Mouse (Mus musculus) intestine, embryonic 15.5 days (tissue): ENCODE measurements around the gene Mcrip1. TPM values are rescaled to one million over a fixed set of nuclear protein-coding genes. Genes with fewer than 3 reads are reported as not detected.

Experiments used
- ATAC-seq: fragments of 200-750 bp; cut with Nextera tagmentation; 2 replicates; pipeline ENCODE4 v1.8.0; 2017; ENCODE audit warnings: moderate TSS enrichment, moderate library complexity
- H3K27ac ChIP-seq: fragments of 300-500 bp; sonication (generic); 2 replicates; pipeline ENCODE4 v1.5.1; 2015; ENCODE audit warnings: mild to moderate bottlenecking, inconsistent platforms
- H3K27me3 ChIP-seq: fragments of 300-500 bp; sonication (generic); replicated peaks from 2 replicates; pipeline ENCODE4 v1.6.1; 2015; ENCODE audit warnings: inconsistent platforms
- H3K36me3 ChIP-seq: fragments of 300-500 bp; sonication (generic); 2 replicates; pipeline ENCODE4 v1.6.1; 2015; ENCODE audit warnings: inconsistent platforms
- H3K4me1 ChIP-seq: fragments of 300-500 bp; sonication (generic); replicated peaks from 2 replicates; pipeline ENCODE4 v1.6.1; 2015; ENCODE audit warnings: inconsistent platforms
- H3K4me2 ChIP-seq: fragments of 300-500 bp; sonication (generic); replicated peaks from 2 replicates; pipeline ENCODE4 v1.6.1; 2015; ENCODE audit warnings: mild to moderate bottlenecking, inconsistent platforms
- H3K4me3 ChIP-seq: fragments of 300-500 bp; sonication (generic); replicated peaks from 2 replicates; pipeline ENCODE4 v1.5.1; 2015; ENCODE audit warnings: inconsistent platforms
- H3K9ac ChIP-seq: fragments of 300-500 bp; sonication (generic); 2 replicates; pipeline ENCODE4 v1.6.1; 2015; ENCODE audit warnings: inconsistent platforms
- H3K9me3 ChIP-seq: fragments of 300-500 bp; sonication (generic); 2 replicates; pipeline ENCODE4 v1.6.1; 2016; ENCODE audit warnings: inconsistent platforms
- WGBS: fragments of 180-500 bp; shearing (Covaris S2); methylation state at CpG from one replicate; pipeline ENCODE4 v1.1.7; 2015; 5-methylcytosine and 5-hydroxymethylcytosine counted together
- polyA plus RNA-seq: library from polyadenylated mRNA; unstranded; fragments of >200 nt; fragmentation: Nextera tagmentation; extraction: Ambion mirVana; gene quantifications from 2 replicates; pipeline ENCODE4 v1.2.1, GENCODE M21; 2015

Mcrip1 gene
- polyA plus RNA-seq, 1 experiment from 2014 or later, result 135 TPM

- peak; percentile 12; the same call in 1 of the 2 replicates for ATAC-seq
- whole genome bisulfite sequencing, result 60% methylated on average over 6 of the region's 6 CpGs
- Histone ChIP-seq H3K4me2 (no peak overlapping the region), H3K27ac (no peak overlapping the region), H3K4me3 (no peak overlapping the region), H3K27me3 (no peaks in the 10 kb centered on the region), H3K36me3 (peaks cover 16% of the 10 kb centered on the region; the same call in 1 of the 2 replicates), H3K4me1 (peaks cover 15% of the 10 kb centered on the region; the same call in 1 of the 2 replicates), H3K9ac (no peak overlapping the region), H3K9me3 (no peaks in the 10 kb centered on the region)
These were observed 48.5 kb downstream of the Mcrip1 start for GRCm38 (mm10) chr11:120501018-120501417.

GRCm38 (mm10) chr11:120500357-120500756, 49.2 kb downstream of the Mcrip1 start:
- Histone ChIP-seq H3K36me3 (peaks cover 23% of the 10 kb centered on the region; the same call in 1 of the 2 replicates), H3K4me3 (no peak overlapping the region), H3K4me1 (peaks cover 15% of the 10 kb centered on the region; the same call in 1 of the 2 replicates), H3K27ac (peak overlapping the region; percentile 52), H3K9ac (no peak overlapping the region), H3K9me3 (no peaks in the 10 kb centered on the region), H3K4me2 (0 out of 2 replicates have a peak overlapping the region, but pooled peaks have one; percentile 11), H3K27me3 (no peaks in the 10 kb centered on the region)
- 16% methylated on average over 3 of the region's 3 CpGs for WGBS
- peak; percentile 87 for ATAC-seq

- H3K27ac ChIP-seq, result peak overlapping the region; percentile 52
- no peak overlapping the region for H3K4me3 ChIP-seq
- peaks cover 27% of the 10 kb centered on the region; the same call in 1 of the 2 replicates for H3K36me3 ChIP-seq
- WGBS, result 74% methylated on average over 6 of the region's 6 CpGs
- H3K9ac ChIP-seq, result no peak overlapping the region
- H3K4me2 ChIP-seq, result 0 out of 2 replicates have a peak overlapping the region, but pooled peaks have one; percentile 11
- peaks cover 15% of the 10 kb centered on the region; the same call in 1 of the 2 replicates for H3K4me1 ChIP-seq
- peak; percentile 46 for ATAC-seq
- no peaks in the 10 kb centered on the region for H3K9me3 ChIP-seq
- no peaks in the 10 kb centered on the region for H3K27me3 ChIP-seq
These were observed 49.6 kb downstream of the Mcrip1 start for GRCm38 (mm10) chr11:120499894-120500293.

GRCm38 (mm10) chr11:120498891-120499290, 50.6 kb downstream of the Mcrip1 start:
- Histone ChIP-seq H3K27me3 (no peaks in the 10 kb centered on the region), H3K4me3 (no peak overlapping the region), H3K36me3 (peaks cover 27% of the 10 kb centered on the region; the same call in 1 of the 2 replicates), H3K9ac (no peak overlapping the region), H3K9me3 (no peaks in the 10 kb centered on the region), H3K4me1 (peaks cover 17% of the 10 kb centered on the region), H3K27ac (no peak overlapping the region), H3K4me2 (no peak overlapping the region)
- 80% methylated on average over 5 of the region's 5 CpGs for WGBS
- no peak for ATAC-seq

- WGBS, result 93% methylated on average over 12 of the region's 12 CpGs
- peaks cover 27% of the 10 kb centered on the region; the same call in 1 of the 2 replicates for H3K36me3 ChIP-seq
- H3K4me3 ChIP-seq, result no peak overlapping the region
- H3K27ac ChIP-seq, result no peak overlapping the region
- H3K4me1 ChIP-seq, result peaks cover 23% of the 10 kb centered on the region
- no peak for ATAC-seq
- H3K4me2 ChIP-seq, result no peak overlapping the region
- H3K27me3 ChIP-seq, result no peaks in the 10 kb centered on the region
- H3K9me3 ChIP-seq, result no peaks in the 10 kb centered on the region
- no peak overlapping the region for H3K9ac ChIP-seq
These were observed 51.3 kb downstream of the Mcrip1 start for GRCm38 (mm10) chr11:120498226-120498625.

- peaks cover 27% of the 10 kb centered on the region; the same call in 1 of the 2 replicates for H3K36me3 ChIP-seq
- no peak overlapping the region for H3K4me2 ChIP-seq
- no peak overlapping the region for H3K27ac ChIP-seq
- H3K27me3 ChIP-seq, result no peaks in the 10 kb centered on the region
- 94% methylated on average over 3 of the region's 3 CpGs for WGBS
- peaks cover 27% of the 10 kb centered on the region for H3K4me1 ChIP-seq
- H3K9ac ChIP-seq, result no peak overlapping the region
- no peak overlapping the region for H3K4me3 ChIP-seq
- no peak for ATAC-seq
- no peaks in the 10 kb centered on the region for H3K9me3 ChIP-seq
These were observed 52.1 kb downstream of the Mcrip1 start for GRCm38 (mm10) chr11:120497436-120497835.

GRCm38 (mm10) chr11:120493911-120494310, 55.6 kb downstream of the Mcrip1 start:
- Histone ChIP-seq H3K4me1 (peaks cover 31% of the 10 kb centered on the region), H3K9ac (no peak overlapping the region), H3K27me3 (no peaks in the 10 kb centered on the region), H3K9me3 (no peaks in the 10 kb centered on the region), H3K27ac (no peak overlapping the region), H3K4me3 (no peak overlapping the region; the same call in 1 of the 2 replicates), H3K4me2 (peak overlapping the region; percentile 92), H3K36me3 (peaks cover 27% of the 10 kb centered on the region; the same call in 1 of the 2 replicates)
- ATAC-seq, result no peak
- 87% methylated on average over 3 of the region's 3 CpGs for WGBS

DNA sequence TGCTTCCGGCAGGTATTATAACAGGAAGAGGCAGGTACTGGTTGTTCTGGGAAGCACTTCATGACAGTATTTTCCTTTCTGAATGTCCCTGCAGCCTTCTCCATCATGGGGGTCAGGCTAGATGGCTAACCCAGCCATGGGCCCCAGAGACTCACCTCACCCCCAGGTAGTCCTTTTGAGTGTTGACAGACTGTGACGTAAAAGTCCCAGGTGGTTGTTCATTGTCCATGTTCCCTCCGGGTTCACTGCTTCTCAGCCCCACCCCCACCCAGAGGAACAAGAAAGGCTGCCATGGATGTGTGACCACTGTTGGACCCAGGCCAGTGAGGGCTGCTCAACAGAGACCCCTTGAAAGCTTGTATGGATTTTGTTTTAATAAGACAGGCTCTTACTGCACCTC, 56.2 kb downstream of the Mcrip1 start:
- H3K27ac ChIP-seq, result peak overlapping the region; percentile 89
- peak overlapping the region; percentile 78 for H3K9ac ChIP-seq
- no peak for ATAC-seq
- H3K4me3 ChIP-seq, result peak overlapping the region; percentile 90
- H3K9me3 ChIP-seq, result no peaks in the 10 kb centered on the region
- peaks cover 31% of the 10 kb centered on the region for H3K4me1 ChIP-seq
- H3K36me3 ChIP-seq, result peaks cover 29% of the 10 kb centered on the region
- peak overlapping the region; percentile 92 for H3K4me2 ChIP-seq
- 46% methylated on average over 3 of the region's 3 CpGs for WGBS
- H3K27me3 ChIP-seq, result no peaks in the 10 kb centered on the region

Other genes with a start within 250 kb of the Mcrip1 start
- 2,607 and 2,658 TPM in 2 replicates for gene Actg1, start 201.2 kb downstream of the Mcrip1 start, polyA plus RNA-seq
- 0.18 TPM in 1 of 2 replicates, not detected in the other for gene Fscn2, start 188.2 kb downstream of the Mcrip1 start, polyA plus RNA-seq
- gene Faap100, start 171.0 kb downstream of the Mcrip1 start, polyA plus RNA-seq, result 24.2 and 29.4 TPM in 2 replicates
- gene Nploc4, start 112.0 kb downstream of the Mcrip1 start, polyA plus RNA-seq, result 26.6 and 28.9 TPM in 2 replicates
- gene Tspan10, start 107.1 kb downstream of the Mcrip1 start, polyA plus RNA-seq, result not detected in 2 replicates
- 0.18 and 0.34 TPM in 2 replicates for gene Pde6g, start 96.2 kb downstream of the Mcrip1 start, polyA plus RNA-seq
- 16.4 and 18.2 TPM in 2 replicates for gene Oxld1, start 91.7 kb downstream of the Mcrip1 start, polyA plus RNA-seq
- gene Ccdc137, start 91.6 kb downstream of the Mcrip1 start, polyA plus RNA-seq, result 27.6 and 31.3 TPM in 2 replicates
- 34.7 and 36.5 TPM in 2 replicates for gene Arl16, start 82.1 kb downstream of the Mcrip1 start, polyA plus RNA-seq
- 222 and 231 TPM in 2 replicates for gene Mrpl12, start 65.1 kb downstream of the Mcrip1 start, polyA plus RNA-seq
- 79.1 and 90.1 TPM in 2 replicates for gene Slc25a10, start 57.9 kb downstream of the Mcrip1 start, polyA plus RNA-seq
- gene Gcgr, start 19.0 kb downstream of the Mcrip1 start, polyA plus RNA-seq, result 0.58 and 0.67 TPM in 2 replicates
- not detected in 2 replicates for gene Ppp1r27, start 1.4 kb upstream of the Mcrip1 start, polyA plus RNA-seq
- gene P4hb, start 23.5 kb upstream of the Mcrip1 start, polyA plus RNA-seq, result 992 and 1,107 TPM in 2 replicates
- 559 and 611 TPM in 2 replicates for gene Arhgdia, start 31.9 kb upstream of the Mcrip1 start, polyA plus RNA-seq
- 406 and 459 TPM in 2 replicates for gene Alyref, start 48.6 kb upstream of the Mcrip1 start, polyA plus RNA-seq
- gene Anapc11, start 48.7 kb upstream of the Mcrip1 start, polyA plus RNA-seq, result 178 and 194 TPM in 2 replicates
- gene Npb, start 58.8 kb upstream of the Mcrip1 start, polyA plus RNA-seq, result 2.7 and 3.6 TPM in 2 replicates
- 250 and 306 TPM in 2 replicates for gene Pcyt2, start 68.2 kb upstream of the Mcrip1 start, polyA plus RNA-seq
- 40.1 and 42.2 TPM in 2 replicates for gene Sirt7, start 75.5 kb upstream of the Mcrip1 start, polyA plus RNA-seq
- 26.9 and 28.5 TPM in 2 replicates for gene Mafg, start 83.9 kb upstream of the Mcrip1 start, polyA plus RNA-seq
- 26.4 TPM in 2 replicates for gene Pycr1, start 94.0 kb upstream of the Mcrip1 start, polyA plus RNA-seq
- gene Myadml2, start 98.4 kb upstream of the Mcrip1 start, polyA plus RNA-seq, result not detected in 2 replicates
- gene Notum, start 111.4 kb upstream of the Mcrip1 start, polyA plus RNA-seq, result 1.6 and 3.0 TPM in 2 replicates
- 96.0 and 103 TPM in 2 replicates for gene Aspscr1, start 123.2 kb upstream of the Mcrip1 start, polyA plus RNA-seq
- 163 and 170 TPM in 2 replicates for gene Cenpx, start 164.0 kb upstream of the Mcrip1 start, polyA plus RNA-seq
- gene Lrrc45, start 164.2 kb upstream of the Mcrip1 start, polyA plus RNA-seq, result 42.0 and 45.4 TPM in 2 replicates
- gene Rac3, start 171.7 kb upstream of the Mcrip1 start, polyA plus RNA-seq, result 34.2 and 35.8 TPM in 2 replicates
- 31.3 and 41.7 TPM in 2 replicates for gene Dcxr, start 177.6 kb upstream of the Mcrip1 start, polyA plus RNA-seq
- gene Cbr2, start 182.4 kb upstream of the Mcrip1 start, polyA plus RNA-seq, result 0.79 and 2.4 TPM in 2 replicates
- 6.8 and 10.3 TPM in 2 replicates for gene Hmga1b, start 213.1 kb upstream of the Mcrip1 start, polyA plus RNA-seq
- 33.1 and 36.5 TPM in 2 replicates for gene Rfng, start 234.5 kb upstream of the Mcrip1 start, polyA plus RNA-seq
- 170 and 184 TPM in 2 replicates for gene Gps1, start 234.5 kb upstream of the Mcrip1 start, polyA plus RNA-seq
- 76.5 and 82.1 TPM in 2 replicates for gene Dus1l, start 246.7 kb upstream of the Mcrip1 start, polyA plus RNA-seq